Mouse (Mus musculus): ENCODE data around the gene Txndc8. TPM values are rescaled to one million over a fixed set of nuclear protein-coding genes. Genes with fewer than 3 reads are reported as not detected.

The Txndc8 gene
- total RNA-seq, 2 experiments from 2014 or later: not detected

DNA sequence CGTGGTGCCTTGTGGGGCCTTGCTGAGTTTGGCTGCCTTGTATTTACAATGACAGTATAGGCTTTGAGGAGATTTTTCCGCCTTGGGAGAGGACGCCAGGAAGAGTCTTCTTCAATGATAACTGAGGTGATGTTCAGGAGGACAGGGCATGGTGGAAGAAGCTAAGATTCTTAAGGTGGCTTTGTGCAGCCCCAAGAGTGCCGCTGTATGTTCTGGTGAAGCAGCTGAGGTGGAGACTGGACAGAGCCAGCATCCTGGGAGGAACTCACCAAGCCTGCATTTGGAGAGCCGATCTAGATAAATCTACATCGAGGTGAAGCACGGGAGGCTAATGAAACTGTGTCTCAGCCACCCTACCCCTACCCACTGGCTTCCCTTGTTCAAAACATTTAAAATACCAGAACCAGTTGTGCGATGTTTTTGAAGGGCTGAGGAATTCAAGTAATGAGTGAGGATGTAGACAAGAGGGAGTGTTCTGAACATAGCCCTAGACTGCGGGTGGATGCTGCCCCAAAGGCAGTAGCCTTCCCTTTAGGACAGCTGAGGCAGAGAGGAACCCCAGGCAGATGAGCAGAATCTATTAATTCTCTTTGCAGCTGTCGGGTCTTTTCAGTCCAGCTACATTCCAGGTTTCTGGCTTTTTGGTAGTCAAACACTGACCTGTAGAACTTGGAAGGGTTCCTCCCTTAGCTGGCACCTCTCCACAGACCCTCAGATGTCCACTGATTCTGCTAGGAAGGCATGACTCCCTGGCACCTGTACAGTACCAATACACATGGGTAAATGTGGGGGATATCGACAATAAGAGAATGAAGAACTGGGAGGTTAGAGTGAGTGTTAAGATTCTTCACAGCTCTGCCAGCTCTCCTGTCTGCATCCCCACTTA, 51.5 kb downstream of the Txndc8 start:
- ATAC-seq (ENCODE audit: poor library complexity, severe bottlenecking): no peak

DNA sequence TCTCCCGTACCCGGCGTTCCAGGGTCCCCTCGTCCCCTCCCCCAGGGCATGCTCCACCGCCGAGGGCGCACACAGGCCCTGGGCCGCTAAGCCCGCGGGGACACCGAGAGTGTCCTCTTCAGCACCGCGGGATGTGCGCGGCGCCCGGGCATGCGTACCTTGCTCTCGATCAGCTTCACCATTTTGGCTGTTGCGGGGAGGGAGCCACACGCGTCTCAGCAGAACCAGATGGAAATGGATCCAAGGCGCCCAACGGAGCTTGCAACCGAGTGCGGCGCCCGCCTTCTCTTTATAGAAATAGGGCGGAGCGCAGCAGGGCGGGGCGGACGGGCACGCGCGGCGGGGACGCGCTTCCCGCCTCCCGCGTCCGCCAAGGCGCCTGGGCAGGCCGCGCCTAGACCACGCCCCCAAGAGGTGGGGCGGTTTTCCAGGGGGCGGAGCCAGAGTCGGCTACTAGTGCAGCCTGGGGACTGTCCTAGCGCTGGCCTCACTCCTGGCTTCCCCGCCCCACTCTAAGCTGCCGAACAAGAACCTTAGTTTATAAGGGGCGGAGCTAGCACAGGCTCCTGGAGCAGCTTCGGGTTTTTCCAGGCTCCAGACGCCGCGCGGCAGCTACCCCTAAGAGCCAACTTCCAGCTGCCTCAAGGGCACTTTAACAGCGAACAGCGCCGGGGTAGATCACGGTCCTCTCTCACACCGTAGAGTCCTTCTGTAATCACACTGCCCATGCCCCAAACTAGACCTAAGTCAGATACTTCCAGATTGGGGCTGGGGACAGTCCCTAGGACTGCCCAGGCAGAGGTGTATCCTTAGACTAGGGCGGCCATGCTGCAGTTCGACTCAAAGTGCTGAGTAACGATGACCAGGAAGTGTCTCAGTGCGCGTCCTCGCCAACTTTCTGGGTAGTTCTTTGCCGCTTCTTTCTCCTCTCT, 52.6 kb downstream of the Txndc8 start, which contains the start of gene Txn1:
Txn1 (minus strand) TSS at position 383 of the 932 bp plus-strand sequence.
- peak; percentile 70 for ATAC-seq (ENCODE audit: poor library complexity, severe bottlenecking)

GRCm38 (mm10) chr4:57955544-57955958, 53.4 kb downstream of the Txndc8 start:
- ATAC-seq (ENCODE audit: poor library complexity, severe bottlenecking): peak; percentile 26; the same call in 1 of the 2 replicates

GRCm38 (mm10) chr4:57954991-57955390, 53.9 kb downstream of the Txndc8 start:
- no peak for ATAC-seq (ENCODE audit: poor library complexity, severe bottlenecking)

DNA sequence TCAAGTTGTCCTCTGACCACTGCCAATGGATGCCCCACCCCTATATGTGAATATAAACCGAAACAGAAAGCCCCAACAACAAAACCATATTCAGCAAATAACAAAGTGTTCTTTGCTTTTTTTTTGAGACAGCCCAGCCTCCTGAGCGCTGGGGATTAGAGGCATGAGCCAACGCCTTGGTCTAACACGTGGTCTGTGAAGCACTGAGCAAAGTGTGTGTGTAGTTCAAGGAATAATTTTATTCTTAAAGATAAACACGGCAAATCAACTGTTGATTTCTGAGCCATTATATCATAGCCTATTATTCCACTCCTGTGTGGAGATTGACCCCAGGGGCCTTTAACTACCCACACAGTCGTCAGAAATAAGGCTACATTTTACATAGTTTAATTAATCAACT, 54.3 kb downstream of the Txndc8 start:
- no peak for ATAC-seq (ENCODE audit: poor library complexity, severe bottlenecking)

DNA sequence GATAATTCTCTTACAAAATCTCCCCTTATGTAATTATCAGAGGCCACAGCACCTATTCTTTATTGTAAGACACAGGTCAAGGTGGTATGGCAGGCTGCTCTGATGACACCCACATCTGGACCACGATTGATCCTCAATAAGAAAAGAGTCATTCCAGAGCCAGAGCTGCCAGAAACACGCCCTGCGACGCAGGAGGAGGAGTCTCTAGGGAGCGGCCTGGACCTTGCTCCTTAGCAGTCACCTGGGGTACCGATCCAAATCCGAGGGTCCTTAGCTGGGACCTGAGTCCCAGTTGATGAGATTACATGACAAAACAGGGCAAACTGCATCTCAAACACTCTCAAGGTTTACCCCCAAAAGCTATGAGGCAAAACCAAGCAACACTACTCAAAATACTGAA, 55.1 kb downstream of the Txndc8 start:
- no peak for ATAC-seq (ENCODE audit: poor library complexity, severe bottlenecking)

DNA sequence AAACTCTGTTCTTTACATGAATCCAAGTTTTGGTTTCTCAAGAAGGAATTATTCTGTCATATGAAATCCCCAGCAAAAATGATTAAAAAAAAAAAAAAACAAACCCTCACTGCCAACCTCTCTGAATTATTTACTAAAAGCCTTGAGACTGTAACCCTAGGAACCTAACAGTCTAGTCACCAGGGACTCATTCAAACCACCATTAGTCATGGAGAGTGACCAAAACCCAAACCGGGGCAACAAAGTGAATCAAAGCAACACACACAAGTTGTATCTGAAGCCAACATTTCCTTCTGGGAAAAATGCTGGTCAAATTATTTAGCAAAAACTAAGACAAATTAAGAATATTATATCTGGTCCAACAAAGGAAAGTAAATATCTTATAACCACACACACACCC, 56.0 kb downstream of the Txndc8 start:
- no peak for ATAC-seq (ENCODE audit: poor library complexity, severe bottlenecking)

DNA sequence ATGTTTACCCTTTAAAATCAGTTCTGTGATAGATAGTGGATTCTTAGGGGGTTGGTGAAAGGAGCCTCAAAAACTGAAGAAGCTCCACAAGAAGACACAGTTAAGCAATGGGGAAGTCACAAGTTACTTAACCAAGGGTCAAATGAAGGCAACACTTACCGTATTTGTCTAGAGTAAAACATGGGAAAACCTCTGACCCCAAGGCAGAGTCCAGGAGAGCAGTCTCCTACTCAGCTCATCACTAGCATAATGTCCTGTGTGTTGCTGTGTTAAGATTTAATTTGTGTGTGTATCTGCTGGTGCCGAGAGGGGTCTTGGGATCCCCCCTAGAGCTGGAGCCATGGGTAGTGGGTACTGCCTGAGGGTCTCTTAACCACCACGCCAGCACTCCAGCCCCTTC, 56.5 kb downstream of the Txndc8 start:
- ATAC-seq (ENCODE audit: poor library complexity, severe bottlenecking): no peak

- ATAC-seq (ENCODE audit: poor library complexity, severe bottlenecking): no peak
These were observed 59.1 kb downstream of the Txndc8 start for GRCm38 (mm10) chr4:57949866-57950265.

DNA sequence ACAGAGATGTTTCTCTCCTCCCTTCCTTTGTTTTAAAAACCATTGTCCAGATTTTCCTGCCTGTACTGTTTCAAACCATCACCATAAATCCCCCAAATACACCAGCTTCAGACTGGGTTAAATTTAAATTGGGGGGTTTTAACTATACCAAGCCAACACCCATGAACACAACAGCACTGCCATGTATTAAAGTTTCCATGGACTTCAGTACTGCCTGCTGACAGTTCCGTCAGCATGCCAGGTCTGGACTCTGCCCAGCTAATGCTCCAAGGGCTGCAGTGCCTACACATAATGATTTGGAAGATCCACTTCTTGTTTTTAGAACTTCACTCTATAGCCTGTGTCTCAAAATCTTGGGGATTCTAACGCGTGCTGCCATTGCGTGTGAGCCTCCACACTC, 61.4 kb downstream of the Txndc8 start:
- no peak for ATAC-seq (ENCODE audit: poor library complexity, severe bottlenecking)

- ATAC-seq (ENCODE audit: poor library complexity, severe bottlenecking): no peak
These were observed 61.9 kb downstream of the Txndc8 start for GRCm38 (mm10) chr4:57947036-57947435.

GRCm38 (mm10) chr4:57942892-57943291, 66.0 kb downstream of the Txndc8 start:
- no peak for ATAC-seq (ENCODE audit: poor library complexity, severe bottlenecking)

DNA sequence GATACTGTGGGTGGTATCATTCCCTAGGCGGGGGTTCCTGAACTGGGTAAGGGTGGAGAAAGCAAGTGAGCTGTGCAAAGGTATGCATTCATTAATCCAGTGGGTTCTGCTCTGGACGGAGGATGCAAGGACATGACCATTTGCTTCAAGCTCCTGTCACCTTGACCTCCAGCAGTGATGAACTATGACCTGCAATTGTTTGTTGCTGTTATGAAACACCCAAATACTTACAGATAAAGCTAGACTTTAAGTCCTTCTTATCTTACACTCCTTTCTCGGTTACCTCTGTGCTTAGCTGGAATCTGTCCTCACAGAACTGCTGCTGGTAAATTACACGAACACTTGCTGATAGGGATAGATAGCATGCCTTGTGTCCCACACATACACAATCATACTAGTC, 68.3 kb downstream of the Txndc8 start:
- no peak for ATAC-seq (ENCODE audit: poor library complexity, severe bottlenecking)

GRCm38 (mm10) chr4:57937292-57937691, 71.6 kb downstream of the Txndc8 start:
- ATAC-seq (ENCODE audit: poor library complexity, severe bottlenecking): no peak

DNA sequence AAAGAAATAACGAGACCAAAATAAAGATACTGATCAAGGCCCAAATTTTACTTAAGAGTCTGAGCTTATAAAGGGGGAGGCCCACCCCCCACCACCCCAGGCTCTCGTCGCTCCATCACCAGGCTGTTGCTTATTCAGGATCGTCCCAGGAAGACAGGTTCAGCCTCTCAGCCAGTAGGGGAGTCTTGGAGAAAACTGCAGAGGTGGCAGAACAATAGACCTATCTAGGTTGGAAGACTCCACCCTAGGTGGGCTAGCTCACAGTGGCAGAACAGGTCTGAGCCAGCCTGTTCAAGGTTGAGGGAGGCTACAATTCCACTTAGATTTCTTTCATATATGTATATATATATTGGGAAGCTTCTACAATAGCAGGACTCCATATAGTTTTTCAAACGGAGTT, 74.7 kb downstream of the Txndc8 start:
- no peak for ATAC-seq (ENCODE audit: poor library complexity, severe bottlenecking)

Other genes with a start within 250 kb of the Txndc8 start
- gene D630039A03Rik, start 92.8 kb downstream of the Txndc8 start, total RNA-seq (2015): 0.27 TPM in 1 of 2 replicates, not detected in the other
- not detected in 2 replicates for gene D630039A03Rik, start 92.8 kb downstream of the Txndc8 start, total RNA-seq (2017)
- 434 and 449 TPM in 2 replicates for gene Txn1, start 52.7 kb downstream of the Txndc8 start, total RNA-seq (2015)
- gene Txn1, start 52.7 kb downstream of the Txndc8 start, total RNA-seq (2017): 184 and 195 TPM in 2 replicates
- 0.43 TPM in 1 of 2 replicates, not detected in the other for gene Svep1, start 197.7 kb upstream of the Txndc8 start, total RNA-seq (2015)
- 0.04 and 0.07 TPM in 2 replicates for gene Svep1, start 197.7 kb upstream of the Txndc8 start, total RNA-seq (2017)

Data from megakaryocyte, adult 5-6 weeks (primary cell).